Mouse (Mus musculus) megakaryocyte, embryonic 14.5 days (primary cell): ENCODE results near the gene Pnpla3. TPM values are rescaled to one million over a fixed set of nuclear protein-coding genes. Genes with fewer than 3 reads are reported as not detected.

ENCODE experiments used
- H3K27me3 ChIP-seq: replicated peaks from 2 replicates; pipeline ENCODE3; 2012; ENCODE audit warnings: inconsistent platforms
- H3K36me3 ChIP-seq: replicated peaks from 2 replicates; pipeline ENCODE3; 2012; ENCODE audit warnings: low read length, inconsistent platforms, mixed read lengths
- H3K4me1 ChIP-seq: 2 replicates; pipeline ENCODE4 v1.6.1; 2012; ENCODE audit warnings: inconsistent platforms
- H3K4me3 ChIP-seq: replicated peaks from 2 replicates; pipeline ENCODE3; 2012; ENCODE audit warnings: moderate library complexity, mild to moderate bottlenecking, inconsistent platforms
- H3K9me3 ChIP-seq: 2 replicates; pipeline ENCODE4 v1.6.1; 2012; ENCODE audit warnings: inconsistent platforms
- FLI1 ChIP-seq: IDR thresholded peaks from 2 replicates; pipeline ENCODE4 v1.6.1; 2012; ENCODE audit warnings: low read length, inconsistent platforms, mixed read lengths
- GATA1 ChIP-seq: IDR thresholded peaks from 3 replicates; pipeline ENCODE4 v1.6.1; 2012; ENCODE audit warnings: mixed read lengths, low read length, inconsistent platforms, borderline replicate concordance
- polyA plus RNA-seq: library from polyadenylated mRNA; stranded (reverse); fragments of >175 nt; gene quantifications from 2 replicates; pipeline ENCODE4 v1.2.3, GENCODE M21; 2012; ENCODE audit warnings: low replicate concordance; ENCODE audit not compliant: insufficient read depth

The Pnpla3 gene
- polyA plus RNA-seq, 1 experiment = not detected

GRCm38 (mm10) chr15:84226918-84227317 is 59.3 kb downstream of the Pnpla3 start:
- Histone ChIP-seq H3K36me3 (peaks cover 3% of the 10 kb centered on the region), H3K4me3 (no peak overlapping the region), H3K4me1 (peaks cover 69% of the 10 kb centered on the region), H3K9me3 (no peaks in the 10 kb centered on the region), H3K27me3 (peaks cover 24% of the 10 kb centered on the region)
- TF ChIP-seq FLI1 (no peak), GATA1 (no peak)

GRCm38 (mm10) chr15:84230661-84231060 is 63.0 kb downstream of the Pnpla3 start:
- Histone ChIP-seq H3K4me1 (peaks cover 65% of the 10 kb centered on the region), H3K9me3 (no peaks in the 10 kb centered on the region), H3K36me3 (peaks cover 3% of the 10 kb centered on the region), H3K4me3 (peak overlapping the region; percentile 92), H3K27me3 (peaks cover 23% of the 10 kb centered on the region)
- TF ChIP-seq FLI1 (no peak), GATA1 (no peak)

- Histone ChIP-seq H3K36me3 (peaks cover 3% of the 10 kb centered on the region), H3K4me1 (peaks cover 66% of the 10 kb centered on the region), H3K4me3 (peak overlapping the region; percentile 92), H3K27me3 (peaks cover 18% of the 10 kb centered on the region), H3K9me3 (no peaks in the 10 kb centered on the region)
- no peak for TF ChIP-seq FLI1
- no peak for TF ChIP-seq GATA1
Measured at GRCm38 (mm10) chr15:84231113-84231712, 63.6 kb downstream of the Pnpla3 start.

GRCm38 (mm10) chr15:84231721-84232561 is 64.3 kb downstream of the Pnpla3 start, which contains the start of gene Parvb:
Gene Parvb, plus strand, starts transcription at chr15:84232043.
- Histone ChIP-seq H3K4me1 (peaks cover 74% of the 10 kb centered on the region), H3K27me3 (peaks cover 12% of the 10 kb centered on the region), H3K36me3 (peaks cover 3% of the 10 kb centered on the region), H3K4me3 (peak within 1 kb of the TSS; percentile 92), H3K9me3 (no peaks in the 10 kb centered on the region)
- TF ChIP-seq FLI1 (no peak), GATA1 (no peak)

GRCm38 (mm10) chr15:84232609-84233008 is 65.0 kb downstream of the Pnpla3 start:
- Histone ChIP-seq H3K36me3 (peaks cover 3% of the 10 kb centered on the region), H3K4me1 (peaks cover 80% of the 10 kb centered on the region), H3K4me3 (no peak overlapping the region), H3K27me3 (peaks cover 13% of the 10 kb centered on the region), H3K9me3 (no peaks in the 10 kb centered on the region)
- no peak for TF ChIP-seq GATA1
- no peak for TF ChIP-seq FLI1

- H3K4me1 ChIP-seq = peaks cover 73% of the 10 kb centered on the region
- H3K27me3 ChIP-seq = peaks cover 26% of the 10 kb centered on the region
- H3K36me3 ChIP-seq = no peaks in the 10 kb centered on the region
- no peaks in the 10 kb centered on the region; the same call in 1 of the 2 replicates for H3K9me3 ChIP-seq
- H3K4me3 ChIP-seq = peak overlapping the region; percentile 73
- no peak for TF ChIP-seq GATA1
- no peak for TF ChIP-seq FLI1
Measured at GRCm38 (mm10) chr15:84234794-84235581, 67.4 kb downstream of the Pnpla3 start.

GRCm38 (mm10) chr15:84235646-84236045 is 68.0 kb downstream of the Pnpla3 start:
- Histone ChIP-seq H3K4me1 (peaks cover 67% of the 10 kb centered on the region), H3K9me3 (peaks cover 2% of the 10 kb centered on the region; the same call in 1 of the 2 replicates), H3K4me3 (peak overlapping the region; percentile 73), H3K36me3 (no peaks in the 10 kb centered on the region), H3K27me3 (peaks cover 26% of the 10 kb centered on the region)
- TF ChIP-seq GATA1 (no peak), FLI1 (0 out of 2 replicates have a peak, but pooled peaks have one; percentile 29)

Other genes with a start within 250 kb of the Pnpla3 start
- not detected in 2 replicates for gene Efcab6, start 102.5 kb upstream of the Pnpla3 start, polyA plus RNA-seq
- not detected in 2 replicates for gene Sult4a1, start 62.1 kb upstream of the Pnpla3 start, polyA plus RNA-seq
- gene Pnpla5, start 44.7 kb upstream of the Pnpla3 start, polyA plus RNA-seq = not detected in 2 replicates
- 14.6 and 45.4 TPM in 2 replicates for gene Samm50, start 24.4 kb downstream of the Pnpla3 start, polyA plus RNA-seq
- 524 and 845 TPM in 2 replicates for gene Parvb, start 64.2 kb downstream of the Pnpla3 start, polyA plus RNA-seq
- 11.6 and 38.7 TPM in 2 replicates for gene Parvg, start 156.2 kb downstream of the Pnpla3 start, polyA plus RNA-seq